Mouse (Mus musculus): ENCODE data around the gene Hdac7.

DNA sequence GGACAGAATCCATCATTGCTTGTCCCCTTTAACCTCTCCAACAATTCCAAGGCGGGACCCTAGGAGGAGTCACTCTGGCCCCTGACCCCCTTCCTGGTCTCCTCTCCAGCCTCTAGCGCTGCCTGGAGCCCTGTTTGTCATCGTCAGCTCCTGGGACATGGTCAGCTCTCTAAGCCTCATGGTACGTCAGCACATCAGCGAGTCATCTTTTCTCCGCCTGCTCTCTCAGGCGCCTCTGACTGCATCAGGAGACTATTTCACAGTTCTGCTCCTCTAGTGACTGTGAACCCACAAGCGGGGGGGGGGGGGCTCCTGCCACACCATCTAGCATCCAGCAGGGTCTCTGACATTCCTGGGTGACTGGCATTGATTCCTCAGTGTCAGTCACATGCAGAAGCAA lies 88.9 kb downstream of the Hdac7 start:
- TF ChIP-seq CTCF (conservative IDR thresholded peaks at IDR 0.05; ENCODE audit: low read length): no peak
- no peak for TF ChIP-seq NANOG (IDR thresholded peaks at IDR 0.05; ENCODE audit: borderline replicate concordance, low read length)

All from E14TG2a.4 (cell line).